Mouse (Mus musculus) NIH3T3 (cell line): ENCODE results near the gene Wipf2.
"Not testable (repeated sequence)": the region's sequence is repeated elsewhere in the genome, so short reads cannot be mapped to it uniquely, and the experiment has no call there.

ENCODE experiments used
- DNase-seq: peaks from one replicate; pipeline ENCODE4 v3.0.0-alpha.2; 2012; ENCODE audit warnings: low read depth

Wipf2 gene

GRCm38 (mm10) chr11:98863028-98863750, at the start of gene Wipf2:
Gene Wipf2 (plus strand): TSS chr11:98863638.
- peak; percentile 99 for DNase-seq

GRCm38 (mm10) chr11:98816706-98817239, 46.7 kb upstream of the Wipf2 start:
- no peak for DNase-seq

GRCm38 (mm10) chr11:98820968-98821367, 42.5 kb upstream of the Wipf2 start:
- DNase-seq = no peak

DNA sequence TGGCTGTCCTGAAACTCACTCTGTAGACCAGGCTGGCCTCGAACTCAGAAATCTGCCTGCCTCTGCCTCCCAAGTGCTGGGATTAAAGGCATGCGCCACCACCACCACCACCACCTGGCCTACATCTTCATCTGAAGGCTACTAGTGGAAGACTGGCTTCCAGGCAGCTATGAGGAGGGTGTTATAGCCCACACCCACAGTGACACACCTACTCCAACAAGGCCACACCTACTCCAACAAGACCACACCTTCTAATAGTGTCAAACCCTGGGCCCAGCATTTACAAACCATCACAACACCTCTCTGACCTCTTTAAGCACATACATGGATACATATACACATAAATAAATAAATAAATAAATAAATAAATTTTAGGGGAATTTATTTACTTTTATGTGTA, 37.4 kb upstream of the Wipf2 start:
- not testable (repeated sequence) for DNase-seq

GRCm38 (mm10) chr11:98827877-98828276, 35.6 kb upstream of the Wipf2 start:
- DNase-seq = no peak

DNA sequence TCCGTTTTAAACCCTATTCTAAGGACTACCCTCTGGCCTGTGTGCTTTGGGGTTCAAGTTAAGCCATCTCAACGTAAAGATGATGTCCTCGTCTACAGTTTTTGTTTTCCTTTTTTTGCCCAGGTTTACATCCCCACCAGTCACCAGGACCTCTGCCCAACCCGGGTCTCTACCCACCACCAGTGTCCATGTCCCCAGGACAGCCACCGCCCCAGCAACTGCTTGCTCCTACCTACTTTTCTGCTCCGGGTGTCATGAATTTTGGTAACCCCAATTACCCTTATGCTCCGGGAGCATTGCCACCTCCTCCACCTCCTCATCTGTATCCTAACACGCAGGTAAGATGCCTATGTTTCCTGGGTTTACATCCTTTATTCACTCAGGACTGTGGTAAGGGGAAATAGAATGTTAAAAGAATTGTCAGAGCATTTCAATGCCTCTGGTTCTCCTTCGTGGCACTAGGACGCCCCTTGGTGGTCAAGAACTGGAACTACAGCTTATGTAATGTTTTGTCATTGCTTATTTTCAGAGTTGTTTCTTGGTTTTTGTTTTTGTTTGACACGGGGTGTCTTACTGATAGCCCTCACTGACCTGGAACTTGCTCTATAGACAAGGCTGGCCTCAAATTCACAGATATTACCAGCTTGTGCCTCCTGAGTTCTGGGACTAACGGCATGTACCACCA, 34.2 kb upstream of the Wipf2 start:
- DNase-seq = peak; percentile 74

GRCm38 (mm10) chr11:98829875-98830274, 33.6 kb upstream of the Wipf2 start:
- no peak for DNase-seq

DNA sequence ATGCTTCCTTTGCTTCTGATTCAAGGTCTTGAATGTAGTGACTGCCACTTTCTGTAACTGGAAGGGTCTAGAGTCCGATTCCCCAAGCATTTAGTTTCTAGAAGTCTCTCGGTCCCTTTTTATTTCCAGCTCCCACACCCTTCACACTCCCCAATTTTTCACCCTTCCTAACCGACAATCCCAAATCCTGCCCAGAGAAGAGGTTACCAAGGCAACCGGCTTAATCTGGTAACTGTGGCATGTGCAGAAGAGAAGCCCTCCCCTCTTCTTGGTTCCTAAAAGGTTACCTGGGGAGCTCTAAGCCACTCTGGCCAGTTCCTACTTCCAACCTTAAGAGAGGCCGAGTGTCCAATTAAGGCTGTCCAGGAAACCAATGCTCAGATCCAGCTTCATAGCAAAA, 28.1 kb upstream of the Wipf2 start:
- DNase-seq = no peak

GRCm38 (mm10) chr11:98835725-98836124, 27.7 kb upstream of the Wipf2 start:
- no peak for DNase-seq

GRCm38 (mm10) chr11:98836128-98836527, 27.3 kb upstream of the Wipf2 start:
- DNase-seq = no peak

- peak; percentile 86 for DNase-seq
Observed at GRCm38 (mm10) chr11:98836651-98837141, 26.7 kb upstream of the Wipf2 start, which contains the start of gene Rapgefl1. Gene Rapgefl1 (plus strand): TSS chr11:98836785.

- peak; percentile 13 for DNase-seq
Observed at GRCm38 (mm10) chr11:98837231-98837704, 26.2 kb upstream of the Wipf2 start.

DNA sequence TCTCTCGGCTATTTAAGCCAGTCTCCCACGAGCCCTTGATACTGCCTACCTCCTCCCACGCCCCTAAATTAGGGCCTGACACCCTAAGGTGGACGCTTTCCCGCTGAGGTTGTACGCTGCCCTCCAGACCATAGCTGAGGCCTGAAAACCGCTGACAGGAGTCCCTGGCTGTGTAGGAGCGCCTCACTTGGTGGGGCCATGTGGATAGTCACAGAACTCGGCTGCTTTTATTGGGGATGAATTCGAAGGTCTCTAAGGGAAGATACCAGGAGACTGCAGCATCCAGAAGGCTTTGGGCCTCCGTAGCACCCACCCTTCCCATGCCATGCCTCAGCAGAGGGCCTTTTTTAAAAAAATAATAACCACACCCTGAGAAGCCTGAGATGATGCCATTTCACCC, 25.5 kb upstream of the Wipf2 start:
- DNase-seq = no peak

- DNase-seq = no peak
Observed at GRCm38 (mm10) chr11:98838512-98838911, 24.9 kb upstream of the Wipf2 start.

- DNase-seq = no peak
Observed at GRCm38 (mm10) chr11:98839402-98839801, 24.0 kb upstream of the Wipf2 start.

GRCm38 (mm10) chr11:98839897-98840296, 23.5 kb upstream of the Wipf2 start:
- DNase-seq = no peak

- DNase-seq = no peak
Observed at GRCm38 (mm10) chr11:98846016-98846415, 17.4 kb upstream of the Wipf2 start.

DNA sequence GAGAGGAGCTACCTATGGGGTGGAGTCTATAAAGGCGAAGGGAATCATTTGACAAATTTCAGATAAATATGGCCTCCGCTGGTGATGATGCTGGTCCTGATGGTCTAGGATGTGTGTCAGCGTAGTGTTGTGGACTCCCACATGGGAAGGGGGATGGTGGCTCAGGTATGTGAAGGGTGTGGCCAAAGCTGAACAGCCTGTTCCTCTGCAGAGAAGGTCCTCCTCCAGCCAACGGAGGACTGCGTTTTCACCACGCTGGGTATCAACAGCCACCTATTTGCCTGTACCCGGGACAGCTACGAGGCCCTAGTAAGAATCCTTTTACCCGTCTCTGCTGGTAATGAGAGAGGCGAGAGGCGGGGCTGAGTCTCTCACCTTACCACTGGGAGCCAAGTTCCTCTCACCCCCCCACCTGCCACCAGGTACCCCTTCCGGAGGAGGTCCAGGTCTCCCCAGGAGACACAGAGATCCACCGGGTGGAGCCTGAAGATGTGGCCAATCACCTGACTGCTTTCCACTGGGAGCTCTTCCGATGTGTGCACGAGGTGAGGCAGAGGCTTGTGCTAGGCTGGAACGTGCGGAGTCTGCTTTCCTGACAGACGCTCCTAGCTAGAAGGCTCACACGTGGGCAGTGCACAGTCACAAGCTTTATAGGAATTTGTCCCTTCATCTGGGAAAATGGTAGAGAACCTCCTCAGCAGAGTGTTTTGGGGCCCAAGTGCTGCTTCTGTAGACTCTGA, 16.4 kb upstream of the Wipf2 start:
- no peak for DNase-seq

DNA sequence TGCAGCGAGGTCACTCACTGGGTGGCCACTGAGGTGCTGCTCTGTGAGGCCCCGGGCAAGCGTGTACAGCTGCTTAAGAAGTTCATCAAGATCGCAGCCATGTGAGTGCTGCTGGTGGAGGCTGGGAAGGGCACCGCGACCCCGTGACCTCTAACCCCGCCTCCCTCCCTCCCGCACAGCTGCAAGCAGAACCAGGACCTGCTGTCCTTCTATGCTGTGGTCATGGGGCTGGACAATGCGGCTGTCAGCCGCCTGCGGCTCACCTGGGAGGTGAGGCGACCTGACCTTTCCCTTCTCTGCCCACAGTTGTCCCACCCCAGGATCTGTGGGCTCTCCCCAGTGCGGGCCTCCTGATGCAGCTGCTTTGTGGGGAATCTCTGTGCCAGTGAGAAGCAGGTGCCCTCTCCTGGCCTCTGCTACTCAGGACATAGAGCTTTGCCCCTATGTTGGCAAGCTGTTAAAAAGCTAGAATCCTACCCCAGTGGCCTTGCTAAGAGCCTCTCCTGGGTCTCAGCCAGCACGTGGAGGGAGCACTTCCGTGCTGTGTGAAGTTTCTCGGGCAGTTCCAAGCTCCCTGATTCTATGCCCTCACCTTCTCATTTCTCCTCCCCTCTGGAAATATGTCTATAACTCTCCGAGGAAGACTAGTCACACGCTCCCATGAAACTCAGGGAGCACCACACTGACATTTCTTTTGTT, 14.1 kb upstream of the Wipf2 start:
- no peak for DNase-seq

GRCm38 (mm10) chr11:98850100-98851093, 13.0 kb upstream of the Wipf2 start:
- no peak for DNase-seq
